Mouse (Mus musculus) embryonic fibroblast, embryonic 13.5 days (primary cell): Measurements from ENCODE around the gene Btbd7.

Experiments
- CTCF ChIP-seq: IDR thresholded peaks from 2 replicates; pipeline ENCODE4 v1.5.1; 2011; ENCODE audit warnings: mild to moderate bottlenecking, control low read depth, low read length, moderate library complexity, borderline replicate concordance; ENCODE audit not compliant: insufficient read depth
- POLR2A ChIP-seq: IDR thresholded peaks from 2 replicates; pipeline ENCODE4 v1.6.1; 2011; ENCODE audit warnings: low read depth, mild to moderate bottlenecking, control low read depth, low read length, moderate library complexity

DNA sequence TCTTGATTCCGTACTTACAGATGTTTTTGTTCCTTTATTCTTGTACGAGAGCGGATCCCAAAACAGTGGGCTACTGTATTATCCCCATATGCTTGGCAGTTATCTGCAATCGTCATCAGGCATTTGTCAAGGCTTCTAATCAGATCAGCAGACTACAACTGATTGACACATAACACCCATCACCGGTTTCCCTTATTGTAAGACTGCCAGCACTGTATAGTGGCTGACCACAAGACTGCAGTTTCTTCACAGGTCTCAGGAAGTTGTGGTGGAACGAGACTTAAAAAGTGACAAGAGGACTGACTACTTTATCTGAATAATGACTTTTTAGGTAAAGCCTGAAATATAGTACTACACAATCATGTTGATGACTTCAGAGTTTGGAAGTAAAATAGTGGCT, 133.4 kb downstream of the Btbd7 start:
- TF ChIP-seq POLR2A = no peak
- no peak for TF ChIP-seq CTCF
